Mouse (Mus musculus) retina, embryonic 14.5 days (tissue): ENCODE measurements around the gene Slc30a4.

ENCODE experiments used
- DNase-seq: peaks from one replicate; pipeline ENCODE4 v3.0.0-alpha.2; 2015; ENCODE audit warnings: low spot score

Gene Slc30a4

DNA sequence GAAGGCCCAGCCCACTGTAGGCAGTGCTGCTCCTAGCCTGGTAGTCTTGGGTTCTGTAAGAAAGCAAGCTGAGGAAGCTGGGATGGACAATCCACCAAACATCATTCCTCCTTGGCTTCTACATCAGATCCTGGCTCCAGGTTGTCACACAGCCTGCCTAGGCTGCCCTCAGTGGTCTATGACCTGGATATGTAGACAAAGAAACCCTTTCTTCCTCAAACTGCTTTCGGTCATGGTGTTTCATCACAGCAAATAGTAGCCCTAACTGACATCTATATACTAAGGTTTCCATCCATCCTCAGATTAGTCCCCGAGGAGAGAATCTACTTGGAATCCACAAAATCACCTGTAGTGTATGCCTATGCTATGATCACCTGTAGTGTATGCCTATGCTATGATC is 27.3 kb downstream of the Slc30a4 start:
- no peak for DNase-seq

DNA sequence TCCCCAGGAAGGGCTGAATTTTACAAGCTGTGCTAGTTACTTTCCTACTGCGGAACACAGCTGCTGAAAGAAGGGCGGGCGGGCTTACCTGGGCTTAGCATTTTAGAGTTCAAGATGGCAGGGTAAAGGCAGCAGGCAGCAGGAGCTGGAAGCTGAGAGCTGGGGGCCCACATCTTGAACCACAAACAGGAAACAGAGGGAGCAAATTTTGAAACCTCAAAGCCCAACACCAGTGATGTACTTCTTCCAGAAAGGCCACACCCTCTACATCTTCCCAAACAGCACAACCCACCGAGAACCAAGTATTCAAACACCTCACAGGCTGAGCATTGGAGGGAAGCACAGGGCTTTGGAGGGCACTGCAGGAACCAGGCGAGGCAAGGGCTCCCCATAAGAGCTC is 29.6 kb downstream of the Slc30a4 start:
- DNase-seq: no peak

DNA sequence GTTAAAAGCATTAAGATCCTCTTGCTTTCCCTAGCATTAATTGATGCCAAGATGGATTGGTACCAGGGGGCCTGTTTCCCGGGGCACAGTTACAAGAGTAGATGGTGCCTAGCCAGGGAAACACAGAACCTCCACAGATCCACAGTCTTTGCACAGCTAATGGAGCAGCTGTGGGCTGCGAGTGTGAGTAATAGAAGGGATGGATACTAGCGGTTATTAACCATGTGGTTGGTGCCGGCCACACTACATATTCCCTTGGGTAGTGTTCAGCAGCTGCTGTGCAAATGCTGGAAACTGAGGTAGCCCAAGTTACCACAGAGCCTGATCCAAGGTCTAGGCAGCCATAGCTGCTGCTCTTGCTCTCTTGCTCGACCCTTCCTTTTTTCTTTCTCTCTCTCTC is 30.7 kb downstream of the Slc30a4 start:
- DNase-seq: no peak

DNA sequence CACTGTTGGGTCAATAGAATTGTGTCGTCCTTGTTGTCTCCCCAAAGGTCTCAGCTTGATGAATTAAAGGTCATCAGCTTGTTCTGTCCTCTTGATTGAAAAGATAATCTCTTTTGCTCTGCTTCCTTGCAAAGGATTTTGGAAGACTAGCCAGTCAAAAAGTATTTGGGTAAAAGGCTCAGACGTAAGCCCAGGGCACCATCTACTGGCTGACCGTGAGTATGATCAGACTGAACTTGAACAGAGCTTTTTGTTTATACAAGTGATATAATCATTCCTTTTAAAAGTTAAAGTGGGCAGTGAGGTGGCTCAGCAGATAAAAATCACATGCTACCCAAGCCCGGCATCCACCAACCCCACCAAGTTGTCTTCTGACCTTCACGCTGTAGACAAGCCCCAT is 34.6 kb downstream of the Slc30a4 start:
- peak; percentile 65 for DNase-seq

DNA sequence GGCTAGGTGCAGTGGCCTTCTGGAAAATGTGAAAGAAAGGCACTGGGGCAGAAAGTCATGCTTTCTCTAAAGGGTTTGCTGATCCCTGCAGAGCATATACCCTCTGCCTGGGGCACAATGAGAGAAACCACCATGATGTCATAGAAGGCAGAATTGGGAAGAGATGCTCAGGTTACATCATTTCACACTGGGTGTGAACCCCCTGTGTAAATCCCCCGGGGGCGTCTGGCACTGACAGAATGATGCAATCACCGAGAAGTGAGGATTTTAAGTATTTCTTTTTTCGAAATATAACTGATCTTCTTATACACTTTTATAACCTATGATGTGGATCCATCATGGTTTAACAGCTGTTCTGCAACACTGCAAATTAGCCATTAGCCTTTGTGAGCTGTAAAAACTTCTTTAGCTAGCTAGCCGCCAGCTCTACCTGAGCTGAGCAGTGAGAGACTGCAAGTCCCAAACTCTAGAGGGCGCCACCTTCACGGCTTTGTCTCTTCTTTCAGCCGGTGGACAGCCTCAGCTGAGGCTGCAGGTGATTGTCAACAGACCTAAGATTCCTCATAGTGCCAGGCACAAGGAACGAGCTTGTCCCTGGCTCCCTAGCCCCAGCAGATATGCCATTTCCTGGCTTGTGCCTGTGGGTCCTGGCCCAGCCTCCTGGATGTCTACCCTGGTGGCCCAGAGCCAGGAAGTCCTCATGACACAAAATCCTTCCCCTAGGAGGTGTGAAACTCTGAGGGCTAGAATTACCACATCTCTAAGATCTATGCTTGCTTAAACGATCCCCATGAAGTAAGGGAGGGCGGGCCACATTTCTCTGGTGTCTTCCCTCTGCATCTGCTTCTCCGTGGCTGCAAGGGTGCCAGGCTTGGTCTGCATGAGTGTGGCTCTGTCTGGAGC is 36.2 kb downstream of the Slc30a4 start:
- DNase-seq: peak; percentile 53

DNA sequence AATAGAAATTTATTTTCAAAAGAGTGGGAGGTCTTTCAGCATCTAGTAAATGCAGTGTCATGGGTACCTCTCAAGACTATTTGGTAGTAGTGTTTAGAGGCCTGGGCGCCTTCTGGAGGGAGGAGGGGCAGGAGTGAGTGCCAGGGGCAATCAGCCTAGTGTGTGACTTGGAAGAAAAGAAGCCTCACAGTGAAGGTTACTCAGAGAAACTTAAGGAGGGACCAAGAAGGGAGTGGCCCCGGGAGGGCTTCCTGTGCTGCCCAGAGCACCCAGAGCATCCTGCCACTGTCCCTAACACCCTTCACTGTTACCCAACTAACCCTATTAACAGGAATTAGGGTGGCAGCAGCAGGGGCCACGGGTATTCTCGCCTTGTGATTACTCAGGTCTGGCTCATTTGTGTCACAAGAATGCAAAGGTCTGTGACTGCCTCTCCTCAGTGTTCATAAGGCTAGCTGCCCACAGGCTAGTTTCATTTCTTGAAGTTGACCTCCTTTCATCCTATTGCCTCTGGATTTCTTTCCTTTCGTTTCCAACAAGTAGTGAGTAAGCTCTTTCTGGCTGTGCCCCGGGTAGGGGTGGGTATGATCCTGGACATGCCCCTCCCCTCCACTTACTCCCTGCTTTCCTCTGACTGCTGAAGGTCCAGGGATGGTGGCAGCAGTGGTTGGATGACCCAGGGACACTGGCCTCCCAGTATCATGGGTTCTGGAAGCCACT is 37.0 kb downstream of the Slc30a4 start:
- DNase-seq: no peak

DNA sequence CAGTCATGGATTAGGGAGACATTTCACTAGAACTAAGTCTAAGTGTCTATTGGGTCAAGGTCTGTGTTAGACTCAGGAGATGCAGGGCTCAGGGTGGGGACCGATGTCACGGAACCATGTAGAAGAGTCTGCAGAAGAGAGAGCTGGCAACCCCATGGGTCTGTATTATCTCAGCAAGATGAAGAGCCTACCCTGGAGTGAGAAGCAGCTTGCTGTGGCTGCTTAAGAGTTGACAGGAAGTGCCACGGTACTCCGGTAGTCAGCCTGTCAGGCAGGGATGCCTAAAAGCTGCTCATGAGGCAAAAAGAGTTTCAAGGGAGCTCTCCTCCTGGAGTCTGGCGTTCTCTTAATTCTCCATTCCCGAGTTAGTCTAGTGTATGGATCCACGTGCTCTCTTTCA is 42.6 kb downstream of the Slc30a4 start:
- DNase-seq: no peak

DNA sequence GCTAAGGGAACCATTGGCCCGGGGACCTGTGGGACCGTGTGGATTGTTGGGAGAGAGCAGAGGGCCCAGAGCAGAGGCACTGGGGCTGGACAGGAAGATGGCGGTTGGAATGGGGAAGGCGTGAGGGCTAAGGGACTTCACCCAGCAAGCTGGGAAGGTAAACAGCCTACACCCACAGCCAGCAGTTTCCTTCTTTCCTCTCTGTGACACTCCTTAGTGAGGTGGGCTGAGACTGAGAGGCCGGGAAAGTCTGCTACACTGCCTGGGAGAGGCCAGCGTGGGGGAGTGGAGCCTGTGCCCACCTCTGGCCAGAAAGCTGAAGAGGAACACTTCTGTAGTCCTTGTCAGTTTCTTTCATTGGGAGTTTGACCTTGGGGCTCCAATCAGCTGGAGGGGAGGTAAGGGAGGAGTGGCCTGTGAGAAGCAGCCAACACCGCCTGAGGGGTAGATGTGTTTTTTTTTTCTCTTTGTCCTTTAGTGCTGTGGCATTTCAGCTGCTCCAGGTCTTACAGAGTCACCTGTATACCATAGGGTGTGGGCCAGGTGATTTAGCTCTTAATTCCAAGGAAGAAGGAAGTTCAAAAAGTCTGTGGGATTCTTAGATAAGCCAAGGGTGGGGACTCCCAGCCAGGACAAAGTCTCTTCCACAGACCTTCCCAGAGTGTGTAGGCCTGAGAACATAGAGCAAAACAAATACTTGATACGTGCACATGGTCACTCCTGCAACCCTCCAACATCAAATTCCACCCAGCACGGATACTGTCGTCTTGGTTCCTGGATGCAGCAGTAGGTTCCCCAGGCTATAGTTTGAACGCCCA is 44.5 kb downstream of the Slc30a4 start:
- no peak for DNase-seq

DNA sequence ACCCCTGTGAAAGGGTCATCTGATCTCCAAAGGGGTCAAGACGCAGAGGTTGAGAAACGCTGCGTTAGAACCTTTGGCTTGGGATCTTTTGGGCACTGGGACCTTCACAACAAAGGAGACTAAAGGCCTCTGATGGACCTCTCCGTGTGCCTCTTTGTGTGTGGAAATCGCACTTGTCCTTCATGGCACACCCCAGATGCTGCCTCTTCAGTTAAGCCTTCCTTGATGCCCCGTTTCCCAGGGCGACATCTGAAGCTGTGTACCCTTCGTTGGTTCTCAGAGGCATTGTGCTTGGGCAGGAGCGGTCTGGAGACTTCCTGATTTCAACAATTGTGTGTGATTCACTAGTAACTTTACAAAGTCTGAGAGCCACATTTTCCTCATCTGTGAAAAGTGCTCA is 45.7 kb downstream of the Slc30a4 start:
- DNase-seq: no peak

DNA sequence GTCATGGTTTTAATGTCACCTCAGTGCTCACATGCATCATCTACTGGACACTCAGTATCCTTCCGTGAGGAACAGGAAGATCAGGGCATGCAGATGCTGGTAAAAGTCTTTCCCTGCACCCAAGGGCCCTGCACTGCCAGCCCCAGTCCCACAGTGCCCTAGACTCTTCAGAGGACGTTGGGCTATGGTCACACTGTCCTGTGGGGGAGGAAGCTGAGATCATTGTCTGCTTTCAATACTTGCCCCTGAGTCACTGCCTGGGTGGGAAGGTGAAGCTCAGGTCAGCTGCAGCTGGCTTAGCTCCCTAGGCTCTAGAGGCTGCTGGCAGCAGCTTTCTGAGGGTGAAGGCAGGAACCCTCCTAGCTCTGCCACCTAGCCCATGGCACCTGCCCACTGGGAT is 46.4 kb downstream of the Slc30a4 start:
- DNase-seq: no peak

DNA sequence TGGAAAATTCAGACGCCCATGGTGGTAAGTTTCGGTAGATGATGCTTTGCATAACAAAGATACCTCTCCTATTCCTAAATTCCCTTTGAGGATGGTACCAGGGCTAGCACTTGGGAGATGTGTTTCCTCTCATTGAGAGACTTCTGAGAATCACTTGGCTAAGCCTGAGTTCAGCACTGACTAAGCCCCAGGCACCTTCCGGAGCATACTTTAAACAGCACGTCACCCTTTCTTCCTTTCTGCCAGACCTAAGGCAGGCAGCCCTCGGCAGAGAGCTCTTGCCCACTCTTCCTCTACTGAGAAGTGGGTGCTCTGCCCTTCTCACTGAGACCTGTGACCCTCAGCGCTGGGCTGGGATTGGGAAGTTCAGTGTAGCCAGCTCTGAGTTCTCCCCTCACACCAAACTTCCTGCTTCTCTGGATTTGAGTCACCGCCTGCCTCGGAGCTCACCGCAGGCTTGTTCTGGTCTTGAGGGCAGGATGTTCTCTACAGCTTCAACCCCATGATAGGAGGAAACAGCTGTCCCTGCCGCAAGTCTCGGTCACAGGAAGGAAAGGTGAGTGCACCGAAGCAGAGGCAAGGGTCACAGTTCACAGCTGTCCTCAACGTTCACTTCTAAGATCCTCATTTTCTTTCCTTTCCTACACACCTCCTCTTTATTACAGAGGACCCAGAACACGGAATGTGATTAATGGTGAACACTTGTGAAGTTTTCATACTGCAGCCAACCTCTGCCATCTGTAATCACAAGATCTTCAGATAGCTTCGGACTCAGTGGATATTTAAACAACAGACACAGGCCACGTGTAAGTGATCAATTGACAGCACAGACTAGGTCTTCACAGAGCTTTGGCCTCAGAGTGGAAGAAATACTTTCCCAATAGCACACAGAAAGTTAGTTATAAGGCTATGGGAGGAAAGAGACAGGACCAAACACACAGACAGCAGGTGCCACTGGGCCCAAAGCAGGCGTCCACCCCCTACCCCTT is 50.1 kb downstream of the Slc30a4 start:
- DNase-seq: no peak

DNA sequence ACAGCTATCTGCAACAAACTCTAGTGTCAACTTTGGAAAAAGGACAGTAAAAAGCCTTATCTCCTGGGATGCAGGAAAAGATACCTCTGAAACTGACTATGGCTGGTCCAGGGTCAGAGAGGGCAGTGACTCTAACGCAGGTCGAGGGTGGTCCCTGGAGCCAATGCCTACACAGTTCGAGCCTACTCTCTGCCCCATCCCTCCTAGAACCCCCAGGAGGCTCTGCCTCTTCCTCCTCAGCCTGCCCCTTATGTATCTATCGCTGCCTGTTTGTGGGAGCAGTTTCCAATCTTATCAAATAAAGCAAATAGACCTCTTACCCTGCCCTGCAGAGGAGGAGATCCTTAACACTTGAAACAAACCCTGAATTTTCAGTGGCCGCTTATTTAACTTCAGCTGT is 63.8 kb downstream of the Slc30a4 start:
- no peak for DNase-seq

DNA sequence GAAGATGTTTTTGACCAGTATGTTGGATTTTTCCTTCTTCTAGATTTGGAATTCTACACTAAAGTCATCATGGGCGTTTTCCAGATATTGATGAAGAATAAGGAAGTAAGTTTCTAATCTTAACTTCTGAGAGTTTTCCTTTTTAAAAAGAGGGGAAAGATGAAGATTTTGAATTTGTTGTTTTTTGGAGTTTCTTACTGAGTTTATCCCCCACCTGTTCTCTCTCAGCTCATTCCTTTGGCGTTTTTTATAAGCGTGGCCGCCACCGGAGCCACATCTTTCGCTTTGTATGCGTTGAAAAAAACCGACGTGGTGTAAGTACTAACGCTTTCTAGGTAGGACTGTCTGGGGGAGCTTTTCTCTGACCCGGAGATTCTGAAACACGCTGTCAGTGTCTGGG is 64.4 kb downstream of the Slc30a4 start:
- no peak for DNase-seq

DNA sequence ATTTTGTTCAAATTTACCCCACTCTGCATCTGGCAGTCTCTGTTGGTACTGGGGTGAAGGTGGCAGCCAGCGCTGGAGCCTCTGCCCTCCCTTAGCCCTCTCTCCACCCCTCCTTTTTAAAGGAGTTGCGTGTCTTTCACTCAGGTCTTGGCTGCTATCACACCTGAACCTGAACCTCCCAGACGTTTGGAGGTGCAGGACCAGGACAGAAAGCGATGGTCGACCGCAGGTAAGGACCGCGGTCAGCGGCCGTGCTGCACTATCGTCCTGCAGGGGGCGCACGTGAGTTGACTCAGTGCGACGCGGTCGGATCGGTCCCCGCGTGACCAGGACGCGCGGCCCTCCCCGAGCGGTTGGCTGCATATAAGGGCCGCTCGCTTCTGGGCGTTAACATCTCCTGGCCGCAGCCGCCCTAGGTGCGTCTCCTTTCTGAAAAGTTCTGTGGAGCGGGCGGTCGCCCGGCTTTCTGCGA is 64.9 kb downstream of the Slc30a4 start:
- DNase-seq: peak; percentile 87

DNA sequence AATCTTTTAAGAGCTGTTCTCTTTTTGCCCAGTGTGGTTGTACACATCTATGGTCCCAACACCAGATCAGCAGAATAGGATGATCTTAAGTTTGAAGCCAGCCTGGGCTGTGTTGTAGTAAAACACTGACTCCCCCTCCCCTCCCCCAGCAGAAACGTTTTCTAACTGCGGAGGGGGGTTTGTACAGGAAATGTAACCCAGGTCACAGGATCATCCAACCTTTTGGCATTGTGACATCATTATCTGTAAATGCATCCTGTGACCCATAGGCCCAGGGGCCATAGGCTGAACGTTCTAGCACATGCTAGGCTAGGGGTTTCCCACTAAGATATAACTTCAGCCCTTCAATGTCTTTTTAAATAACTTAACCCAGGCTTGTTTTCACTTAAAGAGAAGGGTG is 65.8 kb downstream of the Slc30a4 start, which contains the start of gene AA467197:
AA467197 (plus strand) TSS at position 301 of the 400 bp plus-strand sequence.
- DNase-seq: no peak
